Mouse (Mus musculus) bone marrow, adult 2 months (tissue): ENCODE data around the gene Ucp3.
A peak's percentile ranks its signal among the peaks of the same experiment; 100 is the strongest.

Experiments
- CTCF ChIP-seq: fragments of 200-500 bp; IDR thresholded peaks from 2 replicates; pipeline ENCODE4 v1.5.1; 2011; ENCODE audit warnings: low read length, control low read depth; ENCODE audit not compliant: control insufficient read depth, insufficient read depth
- POLR2A ChIP-seq: fragments of 200-500 bp; IDR thresholded peaks from 2 replicates; pipeline ENCODE4 v1.6.1; 2011; ENCODE audit warnings: low read depth, mild to moderate bottlenecking, control low read depth, low read length, borderline replicate concordance; ENCODE audit not compliant: control insufficient read depth

DNA sequence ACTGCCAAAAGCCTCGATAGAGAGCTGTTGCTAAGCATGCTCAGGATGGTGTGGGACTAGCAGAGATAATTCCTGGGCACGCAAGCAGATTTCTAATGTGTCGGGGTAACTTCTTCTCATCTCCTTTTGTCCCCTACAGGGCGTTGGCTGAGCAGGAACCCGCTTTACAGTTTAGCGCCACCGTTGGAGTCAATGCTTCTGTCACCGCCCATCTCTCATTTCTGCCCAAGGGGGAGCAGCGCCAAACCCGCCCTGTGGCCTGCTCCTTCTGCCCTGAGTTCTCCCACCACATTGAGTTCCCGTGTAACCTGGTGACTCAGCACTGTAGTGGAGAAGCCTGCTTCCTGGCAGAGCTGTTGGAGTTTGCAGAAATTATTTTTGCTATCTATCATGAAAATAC lies 42.9 kb upstream of the Ucp3 start:
- TF ChIP-seq POLR2A (no peak), CTCF (peak; percentile 9; the same call in 1 of the 2 replicates)
